Mouse (Mus musculus) CH12.LX (cell line): ENCODE results near the gene Tmem82.

ENCODE experiments used
- CHD2 ChIP-seq: IDR thresholded peaks from 2 replicates; pipeline ENCODE4 v1.6.1; 2011; ENCODE audit warnings: low read length, improper control_type of control experiment
- CTCF ChIP-seq, 2 experiments: IDR thresholded peaks in 1 of 2; conservative IDR thresholded peaks in 1 of 2; 2 replicates each; pipeline ENCODE4 v1.5.1; 2011 to 2012; ENCODE audit warnings: low read depth in 2 of 2, low read length in 2 of 2, improper control_type of control experiment in 1 of 2, inconsistent platforms in 1 of 2, mild to moderate bottlenecking in 1 of 2, moderate library complexity in 1 of 2
- EP300 ChIP-seq: IDR thresholded peaks from 2 replicates; pipeline ENCODE4 v1.6.1; 2011; ENCODE audit warnings: low read length, improper control_type of control experiment
- MAX ChIP-seq: IDR thresholded peaks from 2 replicates; pipeline ENCODE4 v1.6.1; 2011; ENCODE audit warnings: low read length, improper control_type of control experiment
- POLR2A ChIP-seq: IDR thresholded peaks from 2 replicates; pipeline ENCODE4 v1.6.1; 2011; ENCODE audit warnings: low read depth, mild to moderate bottlenecking, improper control_type of control experiment, low read length
- POLR2AphosphoS2 ChIP-seq: IDR thresholded peaks from 2 replicates; pipeline ENCODE4 v1.6.1; 2011; ENCODE audit warnings: low read depth, low read length, improper control_type of control experiment

DNA sequence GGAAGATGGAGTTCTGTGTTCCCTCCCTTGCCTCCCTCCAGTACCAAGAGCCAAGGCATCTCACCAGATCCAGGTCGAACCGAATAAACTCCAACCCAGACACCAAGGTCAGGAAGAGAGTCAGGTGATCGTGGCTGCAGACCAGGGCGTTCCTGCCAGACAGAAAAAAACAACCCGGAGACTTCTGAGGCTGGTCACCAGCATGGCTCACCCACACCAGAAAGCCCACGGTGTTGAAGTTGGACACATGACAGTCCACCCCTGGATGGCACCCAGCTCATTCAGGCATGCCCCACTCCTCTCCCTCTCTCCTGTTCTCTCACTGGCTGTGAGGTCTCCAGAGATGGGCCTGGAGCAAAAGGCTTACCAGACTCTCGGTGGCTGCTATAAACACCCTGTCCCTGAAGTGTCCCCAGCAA, 22.9 kb upstream of the Tmem82 start:
- no peak for TF ChIP-seq POLR2A
- TF ChIP-seq CHD2, result no peak
- no peak for TF ChIP-seq CTCF (conservative IDR thresholded peaks at IDR 0.05 in 1 of 2, IDR thresholded peaks at IDR 0.05 in 1 of 2; ENCODE audit: low read depth in 2 of 2, low read length in 2 of 2)
- no peak for TF ChIP-seq MAX
- no peak for TF ChIP-seq POLR2AphosphoS2
- TF ChIP-seq EP300, result no peak
